Mouse (Mus musculus) C2C12 (cell line): ENCODE data around the gene Ddx39.

ENCODE experiments used
- CEBPB ChIP-seq: IDR thresholded peaks from one replicate; pipeline ENCODE4 v1.6.1; 2011; ENCODE audit warnings: low read depth, mild to moderate bottlenecking, control low read depth, moderate library complexity
- CTCF ChIP-seq: IDR thresholded peaks from one replicate; pipeline ENCODE4 v1.5.1; 2011; ENCODE audit not compliant: control insufficient read depth, insufficient read depth, insufficient read length
- FOSL1 ChIP-seq: IDR thresholded peaks from one replicate; pipeline ENCODE4 v1.8.0; 2011; ENCODE audit warnings: mild to moderate bottlenecking, low read length; ENCODE audit not compliant: poor library complexity, insufficient read depth, severe bottlenecking
- MAX ChIP-seq: IDR thresholded peaks from one replicate; pipeline ENCODE4 v1.6.1; 2011; ENCODE audit warnings: mild to moderate bottlenecking, control low read depth
- MYOD1 ChIP-seq: IDR thresholded peaks from one replicate; pipeline ENCODE4 v1.6.1; 2011; ENCODE audit warnings: low read depth; ENCODE audit not compliant: control insufficient read depth, insufficient read length
- MYOG ChIP-seq: IDR thresholded peaks from one replicate; pipeline ENCODE4 v1.6.1; 2011; ENCODE audit not compliant: control insufficient read depth, insufficient read length; ENCODE audit errors: extremely low read depth
- USF1 ChIP-seq: IDR thresholded peaks from one replicate; pipeline ENCODE4 v1.6.1; 2011; ENCODE audit warnings: low read depth, mild to moderate bottlenecking, control low read depth, moderate library complexity

DNA sequence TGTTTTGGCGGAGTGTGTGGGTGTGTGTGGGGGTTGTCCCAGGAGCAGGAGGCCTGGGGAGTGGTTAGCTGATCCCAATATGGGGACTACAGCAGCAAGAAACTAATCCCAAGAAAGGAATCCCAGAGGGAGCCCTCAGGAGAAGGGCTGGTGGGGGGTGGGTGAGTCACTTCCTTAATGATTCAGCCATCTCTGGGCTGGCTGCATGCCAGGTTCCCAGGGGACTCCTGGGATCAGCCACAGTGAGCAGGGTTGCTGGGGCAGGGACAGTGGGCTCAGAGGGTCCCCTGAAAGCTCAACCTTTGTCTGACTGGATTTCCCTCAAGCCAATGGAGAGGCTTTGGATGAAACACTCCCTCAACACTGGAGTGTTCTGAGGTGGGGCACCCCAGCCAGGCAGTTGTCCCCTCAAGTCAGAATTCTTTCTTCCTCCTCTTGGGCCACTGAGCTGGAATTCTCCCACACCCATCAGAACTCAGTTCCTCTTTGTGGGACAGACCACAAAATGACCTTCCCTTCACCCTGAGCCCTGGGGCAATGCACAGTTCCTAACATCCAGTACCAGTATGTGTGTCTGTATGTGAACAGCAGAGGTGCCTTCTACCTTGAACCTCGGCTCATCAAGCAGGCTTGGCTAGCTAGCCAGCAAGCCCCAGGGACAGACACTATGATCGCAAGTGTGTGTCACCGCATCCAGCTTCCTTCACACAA, 23.0 kb downstream of the Ddx39 start:
- TF ChIP-seq CTCF: no peak
- no peak for TF ChIP-seq MAX
- TF ChIP-seq USF1: no peak
- TF ChIP-seq MYOG: no peak
- peak; percentile 29 for TF ChIP-seq MYOD1
- TF ChIP-seq CEBPB: no peak
- peak; percentile 87 for TF ChIP-seq FOSL1
